Mouse (Mus musculus) brain, embryonic 14.5 days (tissue): ENCODE data around the gene Zdhhc13. TPM values are rescaled to one million over a fixed set of nuclear protein-coding genes. Genes with fewer than 3 reads are reported as not detected.
A peak's percentile ranks its signal among the peaks of the same experiment; 100 is the strongest.

Experiments used
- DNase-seq: peaks from one replicate; pipeline ENCODE4 v3.0.0-alpha.2; 2011; ENCODE audit warnings: low read depth
- CTCF ChIP-seq: fragments of 200-500 bp; IDR thresholded peaks from 2 replicates; pipeline ENCODE4 v1.5.1; 2012; ENCODE audit warnings: inconsistent platforms, mild to moderate bottlenecking, moderate library complexity, borderline replicate concordance; ENCODE audit not compliant: insufficient read depth, insufficient read length; ENCODE audit errors: extremely low read depth
- POLR2A ChIP-seq: fragments of 200-500 bp; IDR thresholded peaks from 2 replicates; pipeline ENCODE4 v1.6.1; 2012; ENCODE audit warnings: mild to moderate bottlenecking, inconsistent platforms, borderline replicate concordance; ENCODE audit not compliant: poor library complexity, insufficient read depth, insufficient read length, severe bottlenecking; ENCODE audit errors: extremely low read depth
- polyA plus RNA-seq: library from polyadenylated mRNA; depleted of rRNA; stranded (reverse); fragments of >200 nt; gene quantifications from 2 replicates; pipeline ENCODE4 v1.2.3, GENCODE M21; 2012; rRNA removed

The Zdhhc13 gene
- polyA plus RNA-seq, 1 experiment, result 33.5 TPM

DNA sequence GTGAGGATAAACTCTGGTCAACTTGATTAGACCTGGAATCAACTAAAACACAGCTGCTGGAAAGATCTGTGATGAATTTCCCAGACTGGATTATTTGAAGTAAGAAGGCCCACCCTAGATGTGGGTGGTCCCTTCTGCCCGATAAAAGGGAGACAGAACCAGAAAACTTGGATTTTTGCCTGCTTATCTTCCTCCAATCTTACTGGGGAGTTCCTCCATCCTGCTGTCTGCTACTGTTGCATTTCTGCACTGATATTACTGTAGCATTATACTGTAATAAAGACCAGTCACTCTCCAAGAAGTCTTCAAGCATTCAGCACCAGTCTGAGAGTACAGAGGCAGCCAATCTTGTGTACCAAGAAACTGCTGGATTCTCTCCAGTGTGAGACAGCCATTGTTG, 69.5 kb downstream of the Zdhhc13 start:
- TF ChIP-seq POLR2A (no peak), CTCF (no peak)
- no peak for DNase-seq

DNA sequence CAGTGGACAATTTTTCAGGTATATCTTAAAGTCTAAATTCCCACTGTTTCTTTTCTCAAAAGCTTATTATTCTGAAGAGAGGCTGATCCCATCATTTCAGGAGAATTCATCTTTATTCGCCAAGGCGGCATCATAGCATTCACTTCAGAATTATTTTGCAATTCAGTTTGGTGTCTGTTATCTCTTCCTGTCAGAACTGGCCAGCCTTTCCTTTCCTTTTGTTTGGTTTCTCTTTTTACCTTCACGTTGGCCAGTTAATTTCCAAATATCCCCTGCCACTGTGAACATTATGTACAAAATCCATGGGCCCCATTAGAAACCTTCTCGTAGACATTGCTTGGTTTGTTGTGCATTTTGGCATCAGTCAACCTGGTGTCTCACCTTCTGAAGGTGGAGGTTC, 70.6 kb downstream of the Zdhhc13 start:
- TF ChIP-seq CTCF, result no peak
- no peak for TF ChIP-seq POLR2A
- DNase-seq, result no peak

DNA sequence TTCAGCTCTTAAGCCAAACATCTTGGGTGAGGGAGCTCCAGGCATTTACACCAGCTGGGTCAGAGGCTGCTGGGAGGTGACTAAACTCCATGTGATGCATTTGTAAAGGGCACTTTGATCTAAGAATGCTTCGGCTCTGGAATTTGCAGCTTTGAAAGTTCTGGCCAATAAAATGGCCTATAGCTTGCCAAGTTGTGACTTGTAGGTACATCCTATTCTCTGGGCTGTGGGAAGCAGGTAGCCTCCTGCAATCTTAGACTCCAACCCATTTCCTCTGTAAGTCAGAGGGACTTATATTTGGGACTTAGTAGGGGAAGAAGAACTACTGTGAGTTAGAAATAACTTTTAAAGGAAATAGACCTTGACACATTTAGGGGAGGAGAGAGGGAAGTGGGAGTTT, 72.1 kb downstream of the Zdhhc13 start:
- TF ChIP-seq POLR2A (no peak), CTCF (no peak)

DNA sequence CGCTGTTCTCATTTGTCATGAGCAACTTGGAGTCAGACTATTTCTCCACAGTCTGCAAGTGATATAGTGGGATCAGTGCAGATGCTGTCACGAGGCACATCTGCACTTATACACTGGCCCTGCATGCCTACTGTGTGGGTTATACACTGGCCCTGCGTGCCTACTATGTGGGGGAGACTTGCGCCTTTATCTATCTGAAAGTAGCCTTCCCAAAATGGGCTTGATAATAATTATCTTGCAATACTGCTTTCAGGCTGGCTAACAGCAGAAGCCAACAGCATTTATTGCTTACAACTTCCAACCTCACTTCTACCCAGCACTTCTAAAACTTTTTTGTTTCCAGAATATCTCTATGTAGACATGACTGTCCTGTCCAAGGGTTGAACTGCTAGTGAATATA, 73.0 kb downstream of the Zdhhc13 start:
- TF ChIP-seq CTCF (no peak), POLR2A (no peak)
- DNase-seq, result no peak

More for the DNA sequence above, 72.1 kb downstream of the Zdhhc13 start:
- DNase-seq, result no peak

DNA sequence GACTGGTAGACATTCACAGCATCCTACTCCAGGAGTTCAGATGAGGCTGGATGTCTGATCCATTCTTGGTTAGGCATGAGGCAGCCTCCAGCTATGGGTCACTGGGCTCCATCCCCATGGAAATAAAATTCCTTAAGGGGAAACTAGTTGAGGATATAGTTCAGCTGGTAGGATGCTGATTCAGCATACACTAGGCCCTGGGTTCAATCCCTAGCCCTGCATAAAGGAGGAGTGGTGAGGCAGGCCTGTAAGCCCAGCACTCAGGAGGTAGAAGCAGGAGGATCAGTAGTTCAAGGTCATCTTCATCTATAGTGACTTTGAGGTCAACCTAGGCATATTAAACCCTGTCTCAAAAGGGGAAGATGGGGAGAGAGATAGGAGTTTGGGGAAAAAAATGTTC, 75.4 kb downstream of the Zdhhc13 start:
- TF ChIP-seq CTCF (no peak), POLR2A (no peak)
- DNase-seq, result no peak

DNA sequence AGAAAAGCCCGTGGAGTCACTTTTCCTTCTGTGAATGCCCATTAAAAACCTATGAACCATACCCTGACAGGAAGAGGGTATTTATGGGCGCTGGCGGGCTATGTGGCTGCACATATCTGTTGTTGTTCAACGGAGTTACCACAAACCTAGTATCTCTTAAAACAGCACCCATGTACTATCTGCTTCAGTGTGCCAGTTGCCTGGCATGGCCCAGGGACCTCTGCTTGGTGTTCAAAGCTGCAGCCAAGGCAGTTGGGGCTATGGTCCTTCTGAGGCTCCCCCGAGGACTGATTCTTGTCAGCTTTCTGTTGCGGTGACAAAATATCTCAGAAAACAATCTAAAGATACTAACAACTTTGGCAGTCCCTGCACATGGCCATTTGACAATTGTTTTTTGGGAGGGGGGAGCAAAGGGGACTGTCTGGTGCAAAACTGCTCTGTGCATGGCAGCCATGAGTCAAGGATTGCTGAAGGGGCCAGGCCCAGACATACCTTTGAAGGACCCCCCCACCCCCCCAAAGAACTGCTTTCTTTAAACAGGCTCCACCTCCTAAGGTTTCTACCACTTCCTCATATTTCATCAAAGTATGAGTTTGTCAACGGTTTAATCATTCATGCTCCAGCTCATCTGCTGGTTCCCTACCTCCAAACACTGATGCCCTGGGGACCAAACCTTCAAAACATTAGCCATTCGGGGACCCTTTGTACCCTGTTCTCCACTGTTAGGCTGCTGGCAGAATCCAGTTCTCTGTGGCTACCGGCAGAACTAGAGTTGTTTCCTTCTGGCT, 76.1 kb downstream of the Zdhhc13 start:
- no peak for TF ChIP-seq POLR2A
- DNase-seq, result no peak

DNA sequence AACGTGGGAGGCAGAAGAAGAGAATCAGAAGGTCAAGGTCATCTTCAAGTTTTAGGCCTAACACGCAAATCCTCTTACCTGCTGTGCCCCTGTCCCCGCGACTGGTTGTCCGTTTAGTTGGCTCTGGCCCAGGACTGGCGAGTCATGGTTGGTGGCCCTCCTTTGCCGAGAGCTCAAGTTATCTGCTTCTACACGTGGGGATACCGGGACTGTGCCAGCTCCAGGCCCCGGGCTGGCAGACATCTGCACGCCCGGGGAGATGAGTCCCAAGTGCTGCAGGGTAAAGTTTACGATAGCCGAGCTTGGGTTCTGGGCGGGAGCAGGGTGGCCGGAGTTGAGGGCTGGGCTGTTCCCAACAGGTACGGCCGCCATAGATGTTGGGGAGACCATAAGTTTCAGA, 78.8 kb downstream of the Zdhhc13 start:
- DNase-seq, result no peak
- TF ChIP-seq CTCF (no peak), POLR2A (no peak)

DNA sequence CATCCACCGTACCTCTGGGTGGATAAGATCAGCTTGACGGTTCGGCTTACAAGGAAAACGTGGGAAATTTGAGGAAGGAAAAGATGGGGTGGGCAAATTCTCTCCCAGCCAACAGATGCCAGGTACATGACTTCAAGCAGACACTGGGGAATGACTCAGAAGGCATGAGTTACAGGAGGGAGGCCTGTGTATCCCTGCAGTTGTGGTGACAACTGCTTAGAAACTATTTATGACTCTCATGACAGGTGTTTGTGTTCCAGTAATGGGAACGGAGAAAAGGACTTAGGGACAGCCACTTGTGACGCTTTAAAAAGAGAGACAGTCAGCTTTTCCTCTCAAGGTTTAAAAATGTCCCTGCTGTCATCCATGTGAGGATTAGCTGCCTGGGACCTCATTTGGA, 81.3 kb downstream of the Zdhhc13 start:
- no peak for TF ChIP-seq POLR2A
- no peak for TF ChIP-seq CTCF
- no peak for DNase-seq

DNA sequence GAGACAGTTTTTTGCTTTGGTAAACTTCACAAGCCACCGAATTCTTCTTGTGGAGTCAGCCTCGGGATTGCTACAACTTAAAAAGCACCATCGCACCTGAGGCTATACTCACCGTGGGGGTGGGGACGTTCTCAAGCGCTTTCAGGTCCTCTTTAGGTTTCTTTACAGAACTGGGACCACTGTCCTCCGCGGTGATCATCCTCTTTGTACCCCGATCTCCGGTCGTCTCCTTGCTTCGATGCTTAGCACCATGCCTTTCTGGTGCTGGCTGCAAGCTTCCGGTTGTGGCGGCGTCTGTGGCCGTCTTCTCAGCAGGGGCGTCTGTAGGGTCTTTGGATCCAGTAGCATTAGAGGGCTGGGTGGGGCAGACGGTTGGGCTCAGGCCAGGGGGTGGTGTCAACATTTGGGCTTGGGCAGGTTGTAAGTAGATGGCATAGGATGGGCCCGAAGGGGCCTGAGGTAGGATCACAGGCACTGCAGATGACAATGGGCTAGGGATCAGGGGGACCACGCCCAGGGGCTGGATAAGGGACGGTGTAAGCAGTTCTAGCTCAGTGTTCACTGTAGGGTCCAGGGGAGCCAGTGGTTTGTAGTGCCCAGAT, 81.9 kb downstream of the Zdhhc13 start:
- no peak for DNase-seq
- no peak for TF ChIP-seq POLR2A
- no peak for TF ChIP-seq CTCF

DNA sequence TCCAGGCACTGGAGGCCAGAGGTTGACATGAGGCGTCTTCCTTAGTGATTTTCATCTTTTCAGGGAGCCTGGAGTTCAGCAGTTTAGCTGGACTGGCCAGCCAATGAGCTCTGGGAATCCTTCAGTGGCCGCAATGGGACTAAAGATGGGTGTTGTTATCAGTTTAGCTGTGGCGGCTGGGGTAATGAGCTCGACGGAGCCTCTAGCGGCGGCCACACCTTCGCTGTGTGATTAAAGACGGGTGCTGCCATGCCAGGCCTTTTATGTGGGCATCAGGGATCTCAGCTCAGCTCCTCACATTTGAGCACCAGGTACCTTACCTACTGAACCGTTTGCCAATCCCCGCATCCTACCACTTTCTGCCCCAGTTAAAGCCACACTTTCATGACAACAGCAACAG, 82.5 kb downstream of the Zdhhc13 start:
- no peak for DNase-seq
- no peak for TF ChIP-seq CTCF
- TF ChIP-seq POLR2A, result no peak

DNA sequence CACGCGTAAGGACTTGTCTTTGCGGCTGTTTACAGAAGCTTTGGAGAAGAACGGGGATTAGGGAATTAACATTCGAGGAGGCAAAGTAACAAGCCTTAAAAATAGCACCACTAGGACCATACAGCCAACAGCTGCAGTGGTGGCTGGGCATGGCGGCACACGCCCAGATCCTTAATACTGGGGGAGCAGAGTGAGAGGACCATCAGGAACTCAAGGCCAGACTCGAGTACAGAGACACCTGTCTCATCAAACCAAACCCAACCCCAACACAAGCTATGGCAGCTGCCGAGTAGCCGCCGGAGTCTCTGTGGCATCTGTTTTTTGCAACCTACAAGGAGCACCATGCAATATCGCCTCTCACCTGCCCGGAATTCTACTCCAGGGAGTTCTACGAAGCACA, 86.3 kb downstream of the Zdhhc13 start:
- DNase-seq, result no peak
- TF ChIP-seq CTCF (no peak), POLR2A (no peak)

DNA sequence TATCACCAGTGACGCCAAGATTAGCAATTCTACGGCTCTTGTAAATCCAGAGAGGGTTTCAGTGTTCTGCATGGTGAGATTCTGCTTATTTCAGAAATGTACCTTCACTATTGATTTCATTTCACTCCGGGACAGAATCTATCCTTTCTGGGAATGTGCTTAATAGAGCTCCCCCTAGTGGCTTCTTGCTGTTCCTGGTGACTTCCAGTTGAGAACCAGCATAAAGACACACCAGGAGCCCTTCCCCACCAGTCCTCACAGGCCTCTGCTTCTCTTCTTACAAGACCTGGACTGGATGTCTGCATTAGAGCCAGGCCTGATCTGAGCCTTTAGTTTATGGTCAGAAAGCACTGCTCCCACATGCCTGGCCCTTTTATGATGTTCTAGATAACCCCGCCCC, 87.7 kb downstream of the Zdhhc13 start:
- TF ChIP-seq CTCF (peak; percentile 66; the same call in 1 of the 2 replicates), POLR2A (no peak)
- DNase-seq, result peak; percentile 76

Other genes with a start within 250 kb of the Zdhhc13 start
- not detected in 2 replicates for gene Mrgprb2, start 230.9 kb upstream of the Zdhhc13 start, polyA plus RNA-seq
- gene Mrgprb3, start 145.2 kb upstream of the Zdhhc13 start, polyA plus RNA-seq, result not detected in 2 replicates
- 0.19 TPM in 1 of 2 replicates, not detected in the other for gene Csrp3, start 59.0 kb downstream of the Zdhhc13 start, polyA plus RNA-seq
- 5.7 and 7.6 TPM in 2 replicates for gene E2f8, start 92.6 kb downstream of the Zdhhc13 start, polyA plus RNA-seq
- 10.1 and 28.3 TPM in 2 replicates for gene Nav2, start 119.7 kb downstream of the Zdhhc13 start, polyA plus RNA-seq